Mouse (Mus musculus) cerebellum, adult 2 months (tissue): ENCODE data around the gene Fbxo42.

ENCODE experiments used
- CTCF ChIP-seq: fragments of 200-500 bp; IDR thresholded peaks from 2 replicates; pipeline ENCODE4 v1.5.1; 2011; ENCODE audit warnings: low read depth, mild to moderate bottlenecking, control low read depth, low read length, moderate library complexity, borderline replicate concordance; ENCODE audit not compliant: insufficient read depth
- POLR2A ChIP-seq: fragments of 200-500 bp; IDR thresholded peaks from 2 replicates; pipeline ENCODE4 v1.6.1; 2011; ENCODE audit warnings: low read length, control low read depth, borderline replicate concordance; ENCODE audit not compliant: insufficient read depth

- TF ChIP-seq CTCF (no peak), POLR2A (no peak)
Measured at GRCm38 (mm10) chr4:141165744-141166292, 18.1 kb downstream of the Fbxo42 start.
